Mouse (Mus musculus): ENCODE data around the gene Olfr971. TPM values are rescaled to one million over a fixed set of nuclear protein-coding genes. Genes with fewer than 3 reads are reported as not detected.
"Not testable (repeated sequence)": the region's sequence is repeated elsewhere in the genome, so short reads cannot be mapped to it uniquely, and the experiment has no call there.

Gene Olfr971
- total RNA-seq (2021), result not detected
- long read RNA-seq, experiment 1, result 0 reads
- long read RNA-seq, experiment 2, result 0 reads

- H3K4me3 ChIP-seq; DNase-seq (ENCODE audit: extremely low spot score in 1 of 2, low spot score in 2 of 2); H3K27ac ChIP-seq; intact Hi-C loops (cut with DNase I): not testable (repeated sequence)
Observed at GRCm38 (mm10) chr9:39836576-39836975, at the start of gene Olfr971. TSS of gene Olfr971 (plus strand) at chr9:39836876.

GRCm38 (mm10) chr9:39790558-39790957 is 46.1 kb upstream of the Olfr971 start, which contains the start of gene Olfr969:
TSS of gene Olfr969 (plus strand) at chr9:39790945.
- DNase-seq (ENCODE audit: extremely low spot score in 1 of 2, low spot score in 2 of 2), result no peak
- no peak for TF ChIP-seq CTCF (IDR thresholded peaks at IDR 0.05)
- no peak within 1 kb of the TSS for H3K27ac ChIP-seq
- no peak within 1 kb of the TSS for H3K4me3 ChIP-seq
- intact Hi-C loops (cut with DNase I), result no loop called here

GRCm38 (mm10) chr9:39808560-39808959 is 28.1 kb upstream of the Olfr971 start, which contains the start of gene Olfr970:
TSS of gene Olfr970 (plus strand) at chr9:39808860.
- Histone ChIP-seq H3K27ac (no peak within 1 kb of the TSS), H3K4me3 (no peak within 1 kb of the TSS)
- intact Hi-C loops (cut with DNase I), result no loop called here
- DNase-seq (ENCODE audit: extremely low spot score in 1 of 2, low spot score in 2 of 2), result no peak
- TF ChIP-seq CTCF (IDR thresholded peaks at IDR 0.05), result no peak

GRCm38 (mm10) chr9:39866122-39866521 is 29.4 kb downstream of the Olfr971 start, which contains the start of gene Olfr972:
TSS of gene Olfr972 (plus strand) at chr9:39866422.
- intact Hi-C loops (cut with DNase I), result no loop called here
- no peak for TF ChIP-seq CTCF (IDR thresholded peaks at IDR 0.05)
- DNase-seq (ENCODE audit: extremely low spot score in 1 of 2, low spot score in 2 of 2), result no peak
- no peak within 1 kb of the TSS for H3K27ac ChIP-seq
- no peak within 1 kb of the TSS for H3K4me3 ChIP-seq

GRCm38 (mm10) chr9:39871986-39872385 is 35.3 kb downstream of the Olfr971 start:
- DNase-seq (ENCODE audit: extremely low spot score in 1 of 2, low spot score in 2 of 2); intact Hi-C loops (cut with DNase I); H3K27ac ChIP-seq; H3K4me3 ChIP-seq: not testable (repeated sequence)

- intact Hi-C loops (cut with DNase I); DNase-seq (ENCODE audit: extremely low spot score in 1 of 2, low spot score in 2 of 2); H3K27ac ChIP-seq; H3K4me3 ChIP-seq: not testable (repeated sequence)
Observed at GRCm38 (mm10) chr9:39877541-39878396, 41.1 kb downstream of the Olfr971 start.

Other genes with a start within 250 kb of the Olfr971 start
- gene AW551984, start 232.5 kb upstream of the Olfr971 start, total RNA-seq (2021), result 1 to 10 TPM; 4.5 to 9.2 TPM
- not detected for gene Olfr148, start 226.2 kb upstream of the Olfr971 start, total RNA-seq (2021)
- gene Olfr960, start 215.5 kb upstream of the Olfr971 start, total RNA-seq (2021), result not detected
- gene Olfr961, start 191.8 kb upstream of the Olfr971 start, total RNA-seq (2021), result not detected
- gene Olfr963, start 169.7 kb upstream of the Olfr971 start, total RNA-seq (2021), result not detected
- gene Olfr149, start 129.8 kb upstream of the Olfr971 start, total RNA-seq (2021), result not detected
- not detected for gene Olfr965, start 125.5 kb upstream of the Olfr971 start, total RNA-seq (2021)
- gene Olfr150, start 105.9 kb upstream of the Olfr971 start, total RNA-seq (2021), result not detected
- not detected for gene Olfr967, start 90.6 kb upstream of the Olfr971 start, total RNA-seq (2021)
- gene Olfr968, start 53.6 kb upstream of the Olfr971 start, total RNA-seq (2021), result not detected
- not detected for gene Olfr969, start 45.9 kb upstream of the Olfr971 start, total RNA-seq (2021)
- gene Olfr970, start 28.0 kb upstream of the Olfr971 start, total RNA-seq (2021), result not detected
- gene Olfr972, start 29.5 kb downstream of the Olfr971 start, total RNA-seq (2021), result not detected
- not detected for gene Olfr229, start 70.5 kb downstream of the Olfr971 start, total RNA-seq (2021)
- gene Olfr974, start 100.6 kb downstream of the Olfr971 start, total RNA-seq (2021), result not detected
- not detected for gene Olfr975, start 115.2 kb downstream of the Olfr971 start, total RNA-seq (2021)
- gene Olfr976, start 124.3 kb downstream of the Olfr971 start, total RNA-seq (2021), result not detected
- gene Olfr978, start 155.2 kb downstream of the Olfr971 start, total RNA-seq (2021), result not detected
- gene Olfr979, start 166.6 kb downstream of the Olfr971 start, total RNA-seq (2021), result not detected
- gene Olfr980, start 172.7 kb downstream of the Olfr971 start, total RNA-seq (2021), result not detected
- not detected for gene Olfr981, start 184.6 kb downstream of the Olfr971 start, total RNA-seq (2021)
- gene Olfr982, start 237.0 kb downstream of the Olfr971 start, total RNA-seq (2021), result not detected